In genomic region chr16:24444818-24445217, GRCm38 (mm10) we compare ENCODE assay signal across 21 mouse cellular contexts. TPM values are rescaled to one million over a fixed set of nuclear protein-coding genes. Genes with fewer than 3 reads are reported as not detected.
DNase-seq lines count a peak whose midpoint lies in the region; ATAC-seq and TF ChIP-seq lines count a peak whose summit lies in the region.
"Had no signal": no experiment of that assay in that cellular context is flagged by ENCODE, and none has a peak within 500 bp of the region (broad histone marks: within the 10 kb centered on the region; RNA-seq: fewer than 3 reads in every experiment).

No protein-coding gene starts in this region.

- peaks cover 16% of the 10 kb centered on the region for H3K4me1 ChIP-seq in heart, adult 2 months (ENCODE audit: control insufficient read depth, insufficient read depth, low read length)
- peaks cover 54% of the 10 kb centered on the region for H3K4me1 ChIP-seq in heart, embryonic 11.5 days (ENCODE audit: control insufficient read depth, insufficient read depth, low read length)

- H3ac ChIP-seq in C2C12 (ENCODE audit: control insufficient read depth, insufficient read length, low read depth) = no peak overlapping the region

- no peak overlapping the region for H3K9ac ChIP-seq in heart, adult 2 months (ENCODE audit: low read depth, low read length)
- no peak overlapping the region for H3K9ac ChIP-seq in heart, embryonic 11.5 days (ENCODE audit: low read depth, low read length)
- H3K9ac ChIP-seq: embryonic facial prominence, embryonic 12.5 days; forebrain, embryonic 12.5 days; heart, embryonic 15.5 days; stomach, embryonic 15.5 days had no signal

- H3K79me2 ChIP-seq in heart, adult 2 months (replicated peaks; ENCODE audit: control insufficient read depth, insufficient read depth, low read length) = peaks cover 3% of the 10 kb centered on the region
- peaks cover 65% of the 10 kb centered on the region for H3K79me2 ChIP-seq in C2C12 (ENCODE audit: control insufficient read depth, insufficient read depth)

- no peak overlapping the region for H3K4me2 ChIP-seq in heart, embryonic 11.5 days
- H3K4me2 ChIP-seq: embryonic facial prominence, embryonic 12.5 days; forebrain, embryonic 12.5 days; heart, embryonic 15.5 days; stomach, embryonic 15.5 days had no signal

- H3K9me3 ChIP-seq in heart, embryonic 11.5 days (replicated peaks; ENCODE audit: control insufficient read depth, low read length) = no peaks in the 10 kb centered on the region
- H3K9me3 ChIP-seq: embryonic facial prominence, embryonic 12.5 days; forebrain, embryonic 12.5 days; heart, embryonic 15.5 days; stomach, embryonic 15.5 days had no signal

- no peak for TF ChIP-seq CTCF in heart, adult 2 months (IDR thresholded peaks at IDR 0.05)
- no peak for TF ChIP-seq CTCF in C2C12 (IDR thresholded peaks at IDR 0.05; ENCODE audit: control insufficient read depth, insufficient read depth, insufficient read length)

- no peak for TF ChIP-seq EP300 in heart, adult 2 months (IDR thresholded peaks at IDR 0.05; ENCODE audit: insufficient read depth, low read depth, low read length)

- ATAC-seq in heart, embryonic 11.5 days (replicated peaks; ENCODE audit: insufficient number of reproducible peaks, low FRiP score, low TSS enrichment) = no peak
- ATAC-seq: hindbrain, embryonic 16.5 days; intestine, postnatal 0 days; midbrain, embryonic 16.5 days had no signal

- peaks cover 11% of the 10 kb centered on the region for H3K36me3 ChIP-seq in heart, adult 2 months (ENCODE audit: control insufficient read depth, insufficient read depth, low read length)
- no peaks in the 10 kb centered on the region for H3K36me3 ChIP-seq in heart, embryonic 11.5 days (ENCODE audit: control insufficient read depth, insufficient read depth, low read length)
- H3K36me3 ChIP-seq in C2C12 (ENCODE audit: control insufficient read depth, insufficient read depth) = peaks cover 22% of the 10 kb centered on the region
- H3K36me3 ChIP-seq: embryonic facial prominence, embryonic 12.5 days; forebrain, embryonic 12.5 days; stomach, embryonic 15.5 days had no signal

- intact Hi-C loops in heart, adult 2 months (cut with DNase I) = no loop called here

- peak overlapping the region; percentile 16 for H3K27ac ChIP-seq in heart, adult 2 months
- no peak overlapping the region; the same call in 1 of the 2 replicates for H3K27ac ChIP-seq in heart, embryonic 11.5 days (ENCODE audit: low read depth, low read length)
- H3K27ac ChIP-seq: embryonic facial prominence, embryonic 12.5 days; forebrain, embryonic 12.5 days; heart, embryonic 15.5 days had no signal

- H3K4me3 ChIP-seq in heart, adult 2 months = no peak overlapping the region
- no peak overlapping the region for H3K4me3 ChIP-seq in heart, embryonic 11.5 days (ENCODE audit: low read depth, low read length)
- no peak overlapping the region for H3K4me3 ChIP-seq in C2C12 (ENCODE audit: insufficient read depth, poor library complexity, severe bottlenecking)
- H3K4me3 ChIP-seq: embryonic facial prominence, embryonic 12.5 days; erythroblast, embryonic 14.5 days; forebrain, embryonic 12.5 days; heart, embryonic 15.5 days; stomach, embryonic 15.5 days had no signal

- DNase-seq in heart, adult 2 months = no peak
- peak; percentile 34 for DNase-seq in NIH3T3 (ENCODE audit: low read depth)
- peak; percentile 55 for DNase-seq in mesoderm, embryonic 11.5 days (ENCODE audit: low read depth, low spot score)
- no peak for DNase-seq in adrenal gland, adult 18-20 months (ENCODE audit: low spot score in 2 of 2)
- no peak for DNase-seq in spleen, postnatal 10 days (ENCODE audit: low spot score in 2 of 2)
- DNase-seq: adrenal gland, postnatal 10 days; cerebellum, adult 9-10 months; gastrocnemius, postnatal 14 days; lung, postnatal 4 days; thymus, adult 18-20 months; thymus, postnatal 4 days had no signal

- no peaks in the 10 kb centered on the region for H3K27me3 ChIP-seq in heart, adult 2 months (ENCODE audit: control insufficient read depth, insufficient read depth, low read length)
- H3K27me3 ChIP-seq in heart, embryonic 11.5 days (ENCODE audit: control insufficient read depth, insufficient read depth, low read length) = no peaks in the 10 kb centered on the region
- no peaks in the 10 kb centered on the region for H3K27me3 ChIP-seq in C2C12 (ENCODE audit: control insufficient read depth, insufficient read depth, insufficient read length)
- H3K27me3 ChIP-seq: embryonic facial prominence, embryonic 12.5 days; forebrain, embryonic 12.5 days; heart, embryonic 15.5 days; stomach, embryonic 15.5 days had no signal

- no peak for TF ChIP-seq POLR2A in heart, adult 2 months (IDR thresholded peaks at IDR 0.05; ENCODE audit: insufficient read depth, low read depth, low read length)

- WGBS in heart, adult 2 months = 50% methylated on average over 4 of the region's 4 CpGs
- 39% methylated on average over 4 of the region's 4 CpGs for WGBS in heart, embryonic 11.5 days (ENCODE audit: insufficient replicate concordance)

- H3K79me3 ChIP-seq in C2C12 (ENCODE audit: low read depth) = peaks cover 23% of the 10 kb centered on the region

TF ChIP-seq in C2C12, 6 proteins besides CTCF, POLR2A, EP300 and RAD21:
- TF ChIP-seq MAX (IDR thresholded peaks at IDR 0.05) (no peak), MYOD1 (IDR thresholded peaks at IDR 0.05; ENCODE audit: control insufficient read depth, insufficient read length, low read depth) (peak; percentile 89), CEBPB (IDR thresholded peaks at IDR 0.05; ENCODE audit: low read depth) (peak; percentile 18)

RNA-seq across cellular contexts. Expression of gene Lpp, which starts 51.5 kb away (rescaled TPM):
- 10 to 100 TPM; 23.6 to 25.1 TPM for total RNA-seq in heart, adult 2 months (2021)
- 7.7 and 14.3 TPM in 2 replicates for polyA plus RNA-seq in heart, adult 2 months (2012; rRNA removed)
- polyA plus RNA-seq in heart, embryonic 11.5 days (2014; fragmentation: Nextera tagmentation; extraction: Ambion mirVana) = 52.5 and 59.2 TPM in 2 replicates
- 9.6 TPM for polyA plus RNA-seq in C2C12 (2012; fragmentation: generic; extraction: Trizol)
- total RNA-seq in adrenal gland, adult 18-20 months (2021) = 10 to 100 TPM; 32.5 to 60.6 TPM
- polyA plus RNA-seq: erythroblast, embryonic 14.5 days had no signal

Comparison
In these comparisons a context has a peak if more than half of its experiments do, and no peak if none do; other contexts are left out.
1. DNase-seq: peak in NIH3T3 (single experiment) and mesoderm, embryonic 11.5 days (single experiment); none in heart, adult 2 months (0 of 2), adrenal gland, adult 18-20 months (0 of 2) and spleen, postnatal 10 days (0 of 2).